Comparison of ENCODE assay signal across 8 mouse cellular contexts in genomic region chr9:121276745-121277117, GRCm38 (mm10). TPM values are rescaled to one million over a fixed set of nuclear protein-coding genes. Genes with fewer than 3 reads are reported as not detected.
DNase-seq lines count a peak whose midpoint lies in the region; ATAC-seq and TF ChIP-seq lines count a peak whose summit lies in the region.

No protein-coding gene starts in this region.

- no peaks in the 10 kb centered on the region for H3K27me3 ChIP-seq in heart, postnatal 0 days (ENCODE audit: control insufficient read depth, insufficient read depth, low read length)
- no peaks in the 10 kb centered on the region for H3K27me3 ChIP-seq in MEL (ENCODE audit: control insufficient read depth in 1 of 2, insufficient read depth in 2 of 2, low read length in 2 of 2)
- no peaks in the 10 kb centered on the region for H3K27me3 ChIP-seq in hindbrain, embryonic 10.5 days (ENCODE audit: insufficient read depth, poor library complexity, severe bottlenecking)
- no peaks in the 10 kb centered on the region for H3K27me3 ChIP-seq in midbrain, embryonic 11.5 days (ENCODE audit: control insufficient read depth, insufficient read depth, low read length)

- no peak for TF ChIP-seq EP300 in heart, postnatal 0 days (IDR thresholded peaks at IDR 0.05; ENCODE audit: low read depth)
- TF ChIP-seq EP300 in MEL (IDR thresholded peaks at IDR 0.05; ENCODE audit: low read depth in 1 of 2, low read length in 2 of 2): no peak

- TF ChIP-seq CTCF in heart, postnatal 0 days (IDR thresholded peaks at IDR 0.05; ENCODE audit: low read depth): no peak
- no peak for TF ChIP-seq CTCF in MEL (IDR thresholded peaks at IDR 0.05 in 2 of 3, conservative IDR thresholded peaks at IDR 0.05 in 1 of 3; ENCODE audit: control insufficient read depth in 1 of 3, insufficient read depth in 1 of 3, low read depth in 2 of 3, low read length in 3 of 3, poor library complexity in 1 of 3, severe bottlenecking in 1 of 3)

- H3K79me2 ChIP-seq in MEL (ENCODE audit: control insufficient read depth, insufficient read depth, low read length, poor library complexity): no peaks in the 10 kb centered on the region

- H3K9ac ChIP-seq in heart, postnatal 0 days (replicated peaks; ENCODE audit: low read depth, low read length): 0 out of 2 replicates have a peak overlapping the region, but pooled peaks have one; percentile 47
- H3K9ac ChIP-seq in MEL (ENCODE audit: control insufficient read depth, low read depth, low read length, poor library complexity, severe bottlenecking): peak overlapping the region; percentile 69
- peak overlapping the region; percentile 76 for H3K9ac ChIP-seq in midbrain, embryonic 11.5 days (ENCODE audit: low read length)

- H3K27ac ChIP-seq in heart, postnatal 0 days (ENCODE audit: low read depth): no peak overlapping the region
- H3K27ac ChIP-seq in MEL (ENCODE audit: control insufficient read depth, low read depth, low read length): peak overlapping the region; percentile 6; the same call in 1 of the 2 replicates
- peak overlapping the region; percentile 95 for H3K27ac ChIP-seq in hindbrain, embryonic 10.5 days
- H3K27ac ChIP-seq in midbrain, embryonic 11.5 days (ENCODE audit: low read depth, low read length): peak overlapping the region; percentile 84; the same call in 1 of the 2 replicates

- 16% methylated on average over 15 of the region's 15 CpGs for WGBS in heart, postnatal 0 days
- WGBS in hindbrain, embryonic 10.5 days: 17% methylated on average over 15 of the region's 15 CpGs
- WGBS in midbrain, embryonic 11.5 days: 22% methylated on average over 15 of the region's 15 CpGs

- H3K4me2 ChIP-seq in heart, postnatal 0 days (ENCODE audit: low read depth, low read length): peak overlapping the region; percentile 73
- H3K4me2 ChIP-seq in midbrain, embryonic 11.5 days: peak overlapping the region; percentile 77

- no peak for TF ChIP-seq RAD21 in MEL (IDR thresholded peaks at IDR 0.05; ENCODE audit: low read depth, low read length)

- H3K36me3 ChIP-seq in heart, postnatal 0 days (replicated peaks; ENCODE audit: control insufficient read depth, insufficient read depth, low read length): no peaks in the 10 kb centered on the region
- peaks cover 0 to 8% of the 10 kb centered on the region in 2 experiments; a peak in 2 of 4 replicates for H3K36me3 ChIP-seq in MEL (ENCODE audit: control insufficient read depth in 1 of 2, insufficient read depth in 2 of 2, low read length in 2 of 2)
- peaks cover 12% of the 10 kb centered on the region for H3K36me3 ChIP-seq in hindbrain, embryonic 10.5 days
- H3K36me3 ChIP-seq in midbrain, embryonic 11.5 days (ENCODE audit: control insufficient read depth, insufficient read depth, low read length): no peaks in the 10 kb centered on the region

- no peak for ATAC-seq in heart, postnatal 0 days (ENCODE audit: insufficient read depth, low read depth)
- ATAC-seq in midbrain, embryonic 11.5 days (ENCODE audit: low FRiP score): no peak

- DNase-seq in heart, postnatal 0 days (ENCODE audit: low spot score): no peak
- DNase-seq in heart, postnatal 14 days: no peak
- no peak for DNase-seq in MEL (ENCODE audit: low read depth, low spot score)
- DNase-seq in hindbrain, embryonic 10.5 days (ENCODE audit: low spot score): no peak
- no peak for DNase-seq in midbrain, embryonic 11.5 days (ENCODE audit: low spot score, missing footprints)
- no peak for DNase-seq in B cell, adult 2 months
- DNase-seq in T-cell, adult 2 months (ENCODE audit: low spot score): no peak
- DNase-seq in gastrocnemius, postnatal 36 days: no peak

- H3K4me1 ChIP-seq in heart, postnatal 0 days (ENCODE audit: control insufficient read depth, insufficient read depth): 0 out of 2 replicates have a peak, but pooled peaks cover 6% of the 10 kb centered on the region
- peaks cover 3 to 15% of the 10 kb centered on the region in 2 experiments; a peak in 3 of 4 replicates for H3K4me1 ChIP-seq in MEL (ENCODE audit: control insufficient read depth in 1 of 2, insufficient read depth in 2 of 2, low read length in 2 of 2)
- H3K4me1 ChIP-seq in hindbrain, embryonic 10.5 days (replicated peaks): peaks cover 27% of the 10 kb centered on the region
- peaks cover 4% of the 10 kb centered on the region; the same call in 1 of the 2 replicates for H3K4me1 ChIP-seq in midbrain, embryonic 11.5 days (ENCODE audit: control insufficient read depth, insufficient read depth, low read length)

- TF ChIP-seq POLR2A in MEL (IDR thresholded peaks at IDR 0.05; ENCODE audit: control insufficient read depth in 1 of 2, insufficient read depth in 1 of 2, low read depth in 1 of 2, low read length in 2 of 2, poor library complexity in 1 of 2): no peak

- H3K4me3 ChIP-seq in heart, postnatal 0 days (ENCODE audit: low read depth, low read length): peak overlapping the region; percentile 67
- peak overlapping the region; percentile 54 to 70 for H3K4me3 ChIP-seq in MEL (ENCODE audit: control insufficient read depth in 1 of 2, insufficient read depth in 1 of 2, low read depth in 2 of 2, low read length in 2 of 2)
- H3K4me3 ChIP-seq in hindbrain, embryonic 10.5 days: peak overlapping the region; percentile 78
- peak overlapping the region; percentile 66 for H3K4me3 ChIP-seq in midbrain, embryonic 11.5 days (ENCODE audit: low read depth, low read length)

- no peaks in the 10 kb centered on the region for H3K9me3 ChIP-seq in heart, postnatal 0 days (replicated peaks; ENCODE audit: control insufficient read depth, low read length)
- no peaks in the 10 kb centered on the region for H3K9me3 ChIP-seq in MEL (replicated peaks; ENCODE audit: insufficient read depth, low read length)
- peaks cover under 1% of the 10 kb centered on the region; the same call in 1 of the 2 replicates for H3K9me3 ChIP-seq in hindbrain, embryonic 10.5 days
- H3K9me3 ChIP-seq in midbrain, embryonic 11.5 days (ENCODE audit: control insufficient read depth, low read length): no peaks in the 10 kb centered on the region

- intact Hi-C loops in heart, postnatal 14 days (cut with DNase I): no loop called here
- intact Hi-C loops in gastrocnemius, postnatal 36 days (cut with DNase I): loop anchor here (10.0 kb wide), 1 partner anchor 178 kb away; no protein-coding TSS in a partner anchor

TF ChIP-seq in MEL, 35 proteins besides CTCF, POLR2A, EP300 and RAD21:
- no peak for TF ChIP-seq POLR2AphosphoS2 (IDR thresholded peaks at IDR 0.05; ENCODE audit: low read length)
- no peak for TF ChIP-seq MEF2A (IDR thresholded peaks at IDR 0.05; ENCODE audit: extremely low read depth, insufficient replicate concordance, low read depth, low read length, poor library complexity, severe bottlenecking)
- TF ChIP-seq TCF12 (IDR thresholded peaks at IDR 0.05; ENCODE audit: low read depth, low read length): no peak
- no peak for TF ChIP-seq MAZ (IDR thresholded peaks at IDR 0.05; ENCODE audit: low read depth, low read length)
- no peak for TF ChIP-seq SIN3A (IDR thresholded peaks at IDR 0.05; ENCODE audit: low read length)
- peak; percentile 52 for TF ChIP-seq ZNF384 (IDR thresholded peaks at IDR 0.05; ENCODE audit: low read depth, low read length)

RNA-seq across cellular contexts. Expression of gene Ulk4, which starts 0.3 kb away (rescaled TPM):
- 1.3 and 1.5 TPM in 2 replicates for total RNA-seq in heart, postnatal 0 days (2014; rRNA removed; ENCODE audit: low replicate concordance)
- polyA plus RNA-seq in heart, postnatal 0 days (2015; fragmentation: Nextera tagmentation; extraction: Ambion mirVana): 64.3 and 66.7 TPM in 2 replicates
- 1 to 10 TPM in 1 of 2 experiments, under 1 TPM in 1; 0.49 to 1.0 TPM for total RNA-seq in heart, postnatal 14 days (2021)
- total RNA-seq in MEL (2012; rRNA removed): 21.8 and 31.1 TPM in 2 replicates
- polyA plus RNA-seq in MEL (2012; ENCODE audit: insufficient read depth in 1 of 2, insufficient read length in 2 of 2, low read depth in 1 of 2, low replicate concordance in 2 of 2, missing spikeins in 1 of 2): 10 to 100 TPM in 1 of 2 experiments, not detected in 1; 26.6 TPM
- 123 and 131 TPM in 2 replicates for polyA plus RNA-seq in hindbrain, embryonic 10.5 days (2016; fragmentation: Nextera tagmentation; extraction: Ambion mirVana)
- 210 and 216 TPM in 2 replicates for polyA plus RNA-seq in midbrain, embryonic 11.5 days (2014; fragmentation: Nextera tagmentation; extraction: Ambion mirVana)
- under 1 TPM; 0.20 to 0.38 TPM for total RNA-seq in gastrocnemius, postnatal 36 days (2021)

RNA-seq across cellular contexts. Expression of gene Trak1, which starts 20.6 kb away (rescaled TPM):
- total RNA-seq in heart, postnatal 0 days (2014; rRNA removed; ENCODE audit: low replicate concordance): 113 and 120 TPM in 2 replicates
- polyA plus RNA-seq in heart, postnatal 0 days (2015; fragmentation: Nextera tagmentation; extraction: Ambion mirVana): 53.5 and 59.3 TPM in 2 replicates
- total RNA-seq in heart, postnatal 14 days (2021): 100 to 1,000 TPM; 323 to 335 TPM
- 15.3 and 16.2 TPM in 2 replicates for total RNA-seq in MEL (2012; rRNA removed)
- polyA plus RNA-seq in MEL (2012; ENCODE audit: insufficient read depth in 1 of 2, insufficient read length in 2 of 2, low read depth in 1 of 2, low replicate concordance in 2 of 2, missing spikeins in 1 of 2): 10 to 100 TPM in 1 of 2 experiments, not detected in 1; 35.5 TPM
- 24.1 and 33.1 TPM in 2 replicates for polyA plus RNA-seq in hindbrain, embryonic 10.5 days (2016; fragmentation: Nextera tagmentation; extraction: Ambion mirVana)
- polyA plus RNA-seq in midbrain, embryonic 11.5 days (2014; fragmentation: Nextera tagmentation; extraction: Ambion mirVana): 19.2 and 20.5 TPM in 2 replicates
- total RNA-seq in gastrocnemius, postnatal 36 days (2021): 100 to 1,000 TPM; 182 to 188 TPM
